Mouse (Mus musculus) cerebellum, postnatal 4 days (tissue): ENCODE measurements around the gene Rnf39.
A peak's percentile ranks its signal among the peaks of the same experiment; 100 is the strongest.
"Not testable (repeated sequence)": the region's sequence is repeated elsewhere in the genome, so short reads cannot be mapped to it uniquely, and the experiment has no call there.

ENCODE experiments used
- DNase-seq, 2 experiments: peaks; one replicate each; pipeline ENCODE4 v3.0.0; 2022; ENCODE audit warnings: low spot score in 2 of 2, mixed read lengths in 1 of 2

Gene Rnf39

DNA sequence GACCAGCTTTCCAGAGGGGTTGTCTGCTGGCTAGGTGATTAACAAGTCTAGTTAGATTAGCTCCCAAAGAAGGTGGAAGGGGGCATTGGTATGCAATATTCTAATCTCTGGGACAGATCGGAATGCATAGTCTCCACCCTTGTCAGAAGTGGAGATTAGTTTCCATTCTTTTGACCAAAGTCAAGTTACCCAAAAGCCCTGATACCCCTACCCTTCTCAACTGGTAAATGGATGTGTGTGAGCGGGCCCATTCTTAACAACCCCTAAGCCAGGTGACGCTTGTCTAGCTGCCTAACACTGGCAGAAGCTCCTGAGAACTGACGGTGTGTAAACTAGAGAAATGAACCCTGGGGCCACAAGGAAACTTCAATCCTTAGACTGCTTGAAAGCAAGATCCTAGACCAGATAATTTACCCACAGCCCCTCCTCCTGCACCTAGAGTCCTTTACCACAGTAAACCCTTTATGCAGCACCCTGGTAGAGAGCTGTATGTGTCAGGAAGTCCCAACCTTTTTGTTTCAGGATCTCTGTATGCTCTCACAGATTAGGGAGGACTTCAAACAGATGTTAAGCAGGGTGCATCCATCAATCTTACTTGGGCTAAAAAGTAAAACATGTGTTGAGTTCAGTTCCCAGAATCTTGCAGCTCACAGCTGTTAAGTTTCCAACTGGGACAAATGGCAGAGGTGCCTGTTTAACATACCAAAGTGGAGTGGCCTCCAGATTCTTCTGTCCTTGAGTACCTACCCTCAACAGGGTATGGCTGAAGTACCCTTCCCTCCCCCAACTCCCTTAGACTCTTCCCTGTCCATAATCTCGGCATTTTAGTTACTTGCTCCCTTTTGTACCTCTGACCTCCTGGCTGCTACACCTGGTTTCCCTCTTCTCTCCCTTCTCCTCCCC is 39.8 kb downstream of the Rnf39 start:
- DNase-seq = no peak

DNA sequence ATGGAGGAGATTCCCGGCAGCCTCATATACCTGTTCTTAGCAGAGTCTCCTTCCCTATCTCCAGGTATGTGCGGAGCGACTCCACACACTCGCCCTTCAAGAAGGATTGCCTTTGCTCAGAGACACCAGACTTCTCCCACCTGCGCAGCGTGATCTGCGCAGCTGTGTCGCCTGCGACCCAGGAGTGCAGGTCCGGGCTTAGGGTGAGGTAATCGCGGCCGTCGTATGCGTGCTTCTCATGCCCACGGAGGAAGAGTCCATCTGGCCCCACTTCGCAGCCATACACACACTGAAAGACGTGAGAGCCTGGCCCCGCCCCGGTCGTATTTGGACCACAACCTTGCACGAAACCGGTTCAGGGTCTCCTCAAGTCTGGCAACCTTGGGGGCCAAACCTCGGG is 45.8 kb downstream of the Rnf39 start:
- no peak for DNase-seq

DNA sequence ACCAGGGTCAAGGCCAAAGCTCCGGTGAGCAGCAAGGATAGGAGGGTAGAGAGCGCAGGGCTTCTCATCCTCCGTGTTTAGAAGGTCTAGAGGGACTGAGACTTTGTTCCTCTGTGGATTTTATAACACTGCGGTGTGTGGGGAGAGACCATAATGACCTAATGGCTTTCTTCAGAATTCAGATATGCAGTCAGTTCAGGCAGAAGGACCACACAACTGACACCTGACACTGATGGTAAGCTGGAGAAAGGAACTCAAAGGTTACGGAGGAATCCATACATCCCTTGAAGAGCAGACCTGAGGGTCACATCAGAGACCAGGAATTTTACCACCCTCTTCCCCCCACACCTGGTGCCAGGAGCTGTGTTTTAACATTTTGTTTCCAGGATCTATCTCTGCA is 46.7 kb downstream of the Rnf39 start, which contains the start of gene H2-M5:
H2-M5 (minus strand) TSS at position 101 of the 400 bp plus-strand sequence.
- DNase-seq = no peak

DNA sequence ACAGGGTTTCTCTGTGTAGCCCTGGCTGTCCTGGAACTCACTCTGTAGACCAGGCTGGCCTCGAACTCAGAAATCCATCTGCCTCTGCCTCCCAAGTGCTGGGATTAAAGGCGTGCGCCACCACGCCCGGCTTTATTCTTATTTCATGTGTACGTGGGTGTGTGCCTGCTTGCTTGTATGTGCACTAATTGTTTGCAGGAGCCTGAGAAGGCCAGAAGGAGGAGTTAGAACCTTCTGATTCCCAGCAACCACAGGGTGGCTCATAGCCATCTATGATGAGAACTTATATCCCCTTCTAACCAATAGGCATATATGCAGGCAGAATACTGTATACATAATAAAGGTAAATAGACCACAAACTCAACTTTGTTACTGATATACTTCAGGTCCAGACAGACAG is 47.9 kb downstream of the Rnf39 start:
- not testable (repeated sequence) for DNase-seq

DNA sequence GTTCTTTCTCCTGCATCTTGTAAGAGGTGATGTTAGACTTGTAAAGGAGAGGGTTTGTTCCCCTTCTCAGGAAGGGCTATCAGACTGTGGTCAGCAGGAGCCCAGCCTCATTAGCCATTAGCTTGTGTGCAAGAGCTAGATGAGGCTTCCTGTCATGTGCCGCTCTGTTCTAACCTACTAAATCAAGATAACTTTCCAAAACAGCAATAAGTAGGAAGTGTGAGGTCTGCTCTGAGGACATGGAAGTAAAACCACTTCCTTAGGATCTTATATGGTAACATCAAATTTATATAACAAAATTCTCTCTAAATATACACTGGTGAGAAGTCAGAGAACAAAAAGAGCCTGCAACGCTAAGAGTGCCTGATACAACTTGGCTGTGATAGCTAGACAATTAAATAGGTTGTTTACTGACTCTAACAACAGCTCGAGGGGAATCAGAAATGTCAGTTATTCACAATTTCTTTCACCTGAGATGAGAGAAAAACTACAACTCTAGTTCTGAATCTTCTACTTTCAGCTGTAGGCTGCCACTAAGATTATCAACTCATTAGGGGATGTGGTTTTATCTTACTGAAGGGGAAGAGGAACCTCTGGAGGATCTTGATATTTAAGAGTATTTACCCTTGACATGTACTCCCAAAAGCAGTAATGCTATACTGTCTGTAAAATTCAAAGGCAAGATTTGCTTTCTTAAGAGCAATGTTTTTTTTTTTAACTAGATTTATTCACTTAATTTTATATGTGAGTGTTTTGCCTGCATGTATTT is 49.8 kb downstream of the Rnf39 start:
- DNase-seq = no peak

DNA sequence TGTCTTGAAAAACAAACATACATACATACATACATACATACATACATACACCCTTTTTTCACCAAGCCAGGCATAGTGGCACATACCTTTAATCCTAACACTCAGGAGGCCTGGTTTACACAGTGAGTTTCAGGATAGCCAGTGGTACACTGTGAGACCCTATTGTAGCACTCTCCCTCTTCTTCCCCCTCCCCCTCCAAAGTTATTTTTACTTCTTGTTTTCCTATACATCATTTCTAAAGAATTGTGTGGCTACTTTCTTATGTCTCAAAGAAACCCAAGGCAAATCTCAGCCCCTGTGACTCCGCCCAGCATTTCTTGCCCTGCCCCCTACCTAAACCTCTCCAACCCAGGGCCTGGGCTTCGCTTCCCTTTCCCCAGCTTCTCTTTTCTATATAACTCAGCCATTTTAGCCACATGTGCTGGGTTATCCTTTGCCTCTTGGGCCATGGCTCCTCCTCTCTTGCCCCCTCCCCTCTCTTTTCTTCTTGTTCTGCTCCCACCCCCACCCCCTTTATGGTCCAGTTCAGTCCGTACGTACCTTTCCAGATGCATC is 51.1 kb downstream of the Rnf39 start:
- DNase-seq = no peak

DNA sequence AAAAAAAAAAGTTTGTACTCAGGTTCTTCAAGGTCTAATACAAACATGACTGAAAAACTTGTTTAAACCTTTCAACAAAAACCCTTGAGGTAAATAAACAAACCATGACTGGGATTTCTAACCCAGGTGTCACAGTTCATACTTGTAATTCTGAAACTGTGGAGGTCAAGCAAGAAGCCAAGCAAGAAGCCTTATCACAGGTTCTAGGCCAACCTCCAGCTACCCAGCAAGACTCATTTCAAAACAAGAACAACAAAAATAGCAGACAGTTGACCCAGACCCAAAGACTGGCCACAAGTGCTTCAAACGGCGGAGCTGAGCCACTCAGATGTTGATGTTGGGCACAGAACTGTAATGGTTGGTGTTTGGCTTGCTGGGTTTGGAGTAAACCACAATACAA is 51.8 kb downstream of the Rnf39 start:
- DNase-seq = no peak

DNA sequence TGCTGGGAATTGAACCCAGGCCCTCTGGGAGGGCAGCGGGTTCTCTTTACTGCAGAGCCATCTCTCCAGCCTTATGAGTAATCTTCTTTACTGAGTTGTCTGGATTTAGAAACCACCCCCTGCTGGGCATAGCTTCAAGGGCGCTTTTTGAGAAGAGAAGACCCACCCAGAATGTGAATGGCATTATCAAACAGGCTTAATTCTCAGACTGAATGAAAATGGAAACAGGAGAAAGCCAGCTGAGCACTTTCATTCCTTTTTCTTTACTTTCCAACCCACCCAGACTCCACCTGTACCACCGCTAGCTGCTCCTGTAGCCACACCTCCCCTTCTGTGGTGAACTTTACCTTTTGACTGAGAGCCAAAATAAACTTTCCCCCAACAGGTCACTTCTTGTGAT is 52.7 kb downstream of the Rnf39 start:
- no peak for DNase-seq

DNA sequence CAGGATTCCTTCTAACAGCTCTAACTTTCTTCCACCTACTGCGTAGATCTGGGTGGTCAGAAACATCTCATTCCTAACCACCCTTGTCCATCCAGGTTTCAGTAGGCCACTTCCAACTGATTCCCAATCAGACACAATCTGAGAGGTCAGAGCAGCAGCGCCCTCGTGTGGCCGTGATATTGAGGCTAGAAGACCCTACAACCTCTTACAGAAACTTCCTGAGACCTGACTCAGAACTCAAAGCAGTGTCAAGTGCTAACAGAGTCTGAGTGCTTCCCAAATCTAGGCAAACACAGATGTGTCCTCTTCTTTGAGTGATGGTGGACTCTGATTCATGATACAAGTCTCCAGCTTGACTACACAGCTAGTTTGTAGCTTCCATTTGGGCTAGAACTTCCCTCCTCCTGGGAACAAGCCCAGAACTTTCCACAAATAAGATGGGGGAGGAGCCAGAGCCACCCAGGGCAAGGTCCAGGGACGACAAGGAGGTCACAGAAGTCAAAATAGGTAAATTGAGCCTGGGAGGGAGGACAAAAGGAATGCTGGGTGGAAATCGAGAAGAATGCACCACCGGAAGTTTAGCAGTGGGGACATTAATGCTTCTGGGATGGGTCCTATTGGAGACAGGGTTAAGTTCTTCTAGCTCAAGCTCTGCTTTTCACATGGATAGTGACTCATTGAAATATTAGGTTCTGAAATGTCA is 54.5 kb downstream of the Rnf39 start:
- DNase-seq = peak; percentile 58 to 80
